Mouse (Mus musculus): Measurements from ENCODE around the gene Crybg3.

GRCm38 (mm10) chr16:59534349-59534748 is 66.4 kb downstream of the Crybg3 start:
- TF ChIP-seq GATA1 (IDR thresholded peaks at IDR 0.05; ENCODE audit: borderline replicate concordance, low read length) (no peak), FLI1 (IDR thresholded peaks at IDR 0.05; ENCODE audit: low read length) (no peak)
